Comparison of ENCODE assay signal across 30 mouse cellular contexts in the genomic region with DNA sequence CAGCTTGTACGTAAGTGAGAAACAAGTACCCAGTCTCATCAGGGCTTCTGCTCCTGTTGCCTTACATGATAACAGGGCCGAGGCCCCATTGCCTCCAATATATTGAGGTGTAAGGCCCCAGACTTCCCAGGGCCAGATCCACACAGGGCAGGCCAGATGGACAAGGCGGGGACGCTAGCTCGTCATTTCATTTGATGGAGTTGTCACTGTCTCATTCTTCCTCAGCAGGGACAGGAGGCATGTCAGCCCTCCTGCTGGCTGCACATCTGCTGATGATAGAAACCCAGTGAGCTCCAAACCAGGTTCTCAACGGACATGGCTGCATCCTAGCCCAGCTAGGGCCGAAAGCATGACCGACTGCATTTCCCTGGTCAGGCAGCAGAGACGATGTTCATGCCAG. TPM values are rescaled to one million over a fixed set of nuclear protein-coding genes. Genes with fewer than 3 reads are reported as not detected.
DNase-seq lines count a peak whose midpoint lies in the region; ATAC-seq and TF ChIP-seq lines count a peak whose summit lies in the region.
"Had no signal": no experiment of that assay in that cellular context is flagged by ENCODE, and none has a peak within 500 bp of the region (broad histone marks: within the 10 kb centered on the region; RNA-seq: fewer than 3 reads in every experiment).

No protein-coding gene starts in this region.

- no peak overlapping the region for H3K4me3 ChIP-seq in hindbrain, postnatal 0 days (ENCODE audit: low read length)
- H3K4me3 ChIP-seq in hindbrain, embryonic 10.5 days = no peak overlapping the region
- H3K4me3 ChIP-seq: embryonic facial prominence, embryonic 13.5 days; forebrain, embryonic 10.5 days; heart, embryonic 13.5 days; kidney, embryonic 15.5 days; limb, embryonic 10.5 days; limb, embryonic 15.5 days; liver, embryonic 13.5 days had no signal

- H3K4me1 ChIP-seq in hindbrain, postnatal 0 days (ENCODE audit: insufficient read depth, low read length) = no peaks in the 10 kb centered on the region
- H3K4me1 ChIP-seq in hindbrain, embryonic 10.5 days (replicated peaks) = peaks cover 15% of the 10 kb centered on the region
- H3K4me1 ChIP-seq: embryonic facial prominence, embryonic 13.5 days; heart, embryonic 13.5 days; limb, embryonic 15.5 days; liver, embryonic 13.5 days had no signal

- H3K27me3 ChIP-seq in hindbrain, postnatal 0 days (ENCODE audit: insufficient read depth, low read length) = no peaks in the 10 kb centered on the region
- no peaks in the 10 kb centered on the region for H3K27me3 ChIP-seq in hindbrain, embryonic 10.5 days (ENCODE audit: insufficient read depth, poor library complexity, severe bottlenecking)
- H3K27me3 ChIP-seq: embryonic facial prominence, embryonic 13.5 days; heart, embryonic 13.5 days; kidney, embryonic 15.5 days; limb, embryonic 15.5 days; liver, embryonic 13.5 days had no signal

- ATAC-seq in hindbrain, postnatal 0 days = peak; percentile 60; the same call in 1 of the 2 replicates
- peak; percentile 73 for ATAC-seq in cerebellum, adult (ENCODE audit: insufficient number of reproducible peaks, low FRiP score, low TSS enrichment)
- ATAC-seq: forebrain, postnatal 0 days; lung, postnatal 0 days had no signal

- no peak overlapping the region for H3K9ac ChIP-seq in hindbrain, postnatal 0 days (replicated peaks; ENCODE audit: low read length)
- H3K9ac ChIP-seq: embryonic facial prominence, embryonic 13.5 days; forebrain, postnatal 0 days; heart, embryonic 13.5 days; kidney, embryonic 15.5 days; limb, embryonic 15.5 days; liver, embryonic 13.5 days had no signal

- 50% methylated on average over 9 of the region's 9 CpGs for WGBS in hindbrain, postnatal 0 days
- 60% methylated on average over 9 of the region's 9 CpGs for WGBS in hindbrain, embryonic 10.5 days

- H3K4me2 ChIP-seq in hindbrain, postnatal 0 days (ENCODE audit: low read depth, low read length) = no peak overlapping the region
- H3K4me2 ChIP-seq: embryonic facial prominence, embryonic 13.5 days; heart, embryonic 13.5 days; kidney, embryonic 15.5 days; limb, embryonic 15.5 days; liver, embryonic 13.5 days had no signal

- H3K36me3 ChIP-seq in hindbrain, postnatal 0 days (ENCODE audit: insufficient read depth, low read length) = no peaks in the 10 kb centered on the region
- no peaks in the 10 kb centered on the region for H3K36me3 ChIP-seq in hindbrain, embryonic 10.5 days
- H3K36me3 ChIP-seq: embryonic facial prominence, embryonic 13.5 days; forebrain, embryonic 10.5 days; G1E; heart, embryonic 13.5 days; kidney, embryonic 15.5 days; limb, embryonic 10.5 days; limb, embryonic 15.5 days; liver, embryonic 13.5 days had no signal

- H3K27ac ChIP-seq in hindbrain, postnatal 0 days = no peak overlapping the region
- H3K27ac ChIP-seq in hindbrain, embryonic 10.5 days = no peak overlapping the region
- H3K27ac ChIP-seq: embryonic facial prominence, embryonic 13.5 days; forebrain, embryonic 10.5 days; heart, embryonic 13.5 days; kidney, embryonic 15.5 days; limb, embryonic 10.5 days; limb, embryonic 15.5 days; liver, embryonic 13.5 days; macrophage had no signal

- no peaks in the 10 kb centered on the region for H3K9me3 ChIP-seq in hindbrain, postnatal 0 days (ENCODE audit: low read length)
- no peaks in the 10 kb centered on the region for H3K9me3 ChIP-seq in hindbrain, embryonic 10.5 days
- H3K9me3 ChIP-seq: embryonic facial prominence, embryonic 13.5 days; forebrain, embryonic 10.5 days; heart, embryonic 13.5 days; kidney, embryonic 15.5 days; limb, embryonic 10.5 days; limb, embryonic 15.5 days; liver, embryonic 13.5 days had no signal

- intact Hi-C loops in heart, postnatal 25 days (cut with DNase I) = no loop called here

- TF ChIP-seq CTCF in hindbrain, postnatal 0 days (IDR thresholded peaks at IDR 0.05; ENCODE audit: low read depth) = no peak; the same call in 1 of the 2 replicates

- DNase-seq in hindbrain, postnatal 0 days (ENCODE audit: low spot score) = peak; percentile 68
- no peak for DNase-seq in hindbrain, embryonic 10.5 days (ENCODE audit: low spot score)
- peak; percentile 60 for DNase-seq in cerebellum, adult 8-10 months
- peak; percentile 80 to 86 for DNase-seq in cerebellum, postnatal 25 days
- no peak for DNase-seq in yolk sac, embryonic 10.5 days (ENCODE audit: low spot score)
- no peak for DNase-seq in heart, postnatal 25 days (ENCODE audit: low spot score)
- DNase-seq: adrenal gland, adult 8-10 months; forebrain, postnatal 0 days; gastrocnemius, postnatal 10 days; heart, postnatal 10 days; kidney, adult 11 months; kidney, postnatal 36 days; liver, embryonic 13.5 days; lung, adult 18-20 months; midbrain, embryonic 14.5 days; right cerebral cortex, postnatal 25 days; thymus, adult 2 months; thymus, postnatal 36 days had no signal

RNA-seq across cellular contexts. Expression of a gene that starts 14.1 kb away (rescaled TPM):
- 26.1 and 28.3 TPM in 2 replicates for total RNA-seq in hindbrain, postnatal 0 days (2014; rRNA removed)
- 10.7 and 11.9 TPM in 2 replicates for polyA plus RNA-seq in hindbrain, postnatal 0 days (2015; fragmentation: Nextera tagmentation; extraction: Ambion mirVana)
- polyA plus RNA-seq in hindbrain, embryonic 10.5 days (2016; fragmentation: Nextera tagmentation; extraction: Ambion mirVana) = 0.37 and 0.54 TPM in 2 replicates
- under 1 TPM; 0.48 to 0.70 TPM for total RNA-seq in heart, postnatal 25 days (2021)
- total RNA-seq: megakaryocyte-erythroid progenitor cell, adult 5-6 weeks; neutrophil, adult 5-6 weeks had no signal
- polyA plus RNA-seq: G1E; limb, embryonic 10.5 days; macrophage had no signal

Comparison
In these comparisons a context has a peak if more than half of its experiments do, and no peak if none do; other contexts are left out.
1. DNase-seq: peak in hindbrain, postnatal 0 days (single experiment), cerebellum, adult 8-10 months (single experiment) and cerebellum, postnatal 25 days (2 of 2); none in hindbrain, embryonic 10.5 days (single experiment), yolk sac, embryonic 10.5 days (single experiment) and heart, postnatal 25 days (single experiment).
2. RNA of a gene that starts 14.1 kb away (total RNA-seq): 26.1 to 28.3 TPM in hindbrain, postnatal 0 days; 0.48 to 0.70 TPM in heart, postnatal 25 days; every median in the first group is over 10 times any median in the second.